Mouse (Mus musculus) left cerebral cortex, adult 2 months (tissue): Measurements from ENCODE around the gene Lrrn1. TPM values are rescaled to one million over a fixed set of nuclear protein-coding genes. Genes with fewer than 3 reads are reported as not detected.

Experiments
- DNase-seq, 2 experiments: peaks; one replicate each; pipeline ENCODE4 v3.0.0; 2021 to 2022; ENCODE audit warnings: low spot score in 2 of 2, mixed read lengths in 1 of 2; ENCODE audit errors: extremely low spot score in 1 of 2
- H3K27ac ChIP-seq: fragments of 200-600 bp; 2 replicates; pipeline ENCODE4 v1.8.1; 2022
- H3K4me3 ChIP-seq: fragments of 200-600 bp; 2 replicates; pipeline ENCODE4 v1.8.1; 2022
- CTCF ChIP-seq: fragments of 200-600 bp; IDR thresholded peaks from 2 replicates; pipeline ENCODE4 v1.8.1; 2022; ENCODE audit warnings: antibody characterized with exemption, mild to moderate bottlenecking, moderate library complexity
- intact Hi-C: fragments of 180-260 bp; cut with DNase I; formaldehyde crosslinking; loops from one replicate; pipeline ENCODE4 v1.15.1; 2025
- total RNA-seq, 2 experiments: library from RNA; stranded (reverse); gene quantifications; 2 replicates each; pipeline ENCODE4 v1.2.3; 2021

Lrrn1 gene
- total RNA-seq, 2 experiments from 2014 or later = 49.7 to 52.7 TPM

DNA sequence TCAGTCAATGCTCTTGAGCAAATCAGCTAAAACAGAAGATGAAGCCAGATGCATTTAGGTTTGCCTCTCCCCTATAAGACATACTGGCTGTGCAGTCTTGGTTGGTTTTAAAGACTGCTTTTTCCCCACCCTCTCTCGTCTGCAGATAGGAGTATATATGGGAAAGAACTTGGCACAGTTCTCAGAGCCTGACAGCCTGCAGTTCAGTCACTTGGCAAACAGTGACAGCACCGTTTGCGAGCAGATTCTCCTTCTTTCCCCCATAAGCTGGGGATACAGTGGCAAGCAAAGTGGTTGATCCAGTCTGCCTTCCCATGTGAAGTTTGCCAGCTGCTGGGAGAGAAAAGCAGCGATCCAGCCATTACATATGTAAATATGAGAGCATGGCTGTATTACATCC, 12.3 kb downstream of the Lrrn1 start:
- H3K4me3 ChIP-seq = no peak overlapping the region
- no peak for DNase-seq
- TF ChIP-seq CTCF = no peak
- intact Hi-C loops = loop anchor here (10.0 kb wide), 1 partner anchor 297 kb away; no protein-coding TSS in a partner anchor
- H3K27ac ChIP-seq = no peak overlapping the region

DNA sequence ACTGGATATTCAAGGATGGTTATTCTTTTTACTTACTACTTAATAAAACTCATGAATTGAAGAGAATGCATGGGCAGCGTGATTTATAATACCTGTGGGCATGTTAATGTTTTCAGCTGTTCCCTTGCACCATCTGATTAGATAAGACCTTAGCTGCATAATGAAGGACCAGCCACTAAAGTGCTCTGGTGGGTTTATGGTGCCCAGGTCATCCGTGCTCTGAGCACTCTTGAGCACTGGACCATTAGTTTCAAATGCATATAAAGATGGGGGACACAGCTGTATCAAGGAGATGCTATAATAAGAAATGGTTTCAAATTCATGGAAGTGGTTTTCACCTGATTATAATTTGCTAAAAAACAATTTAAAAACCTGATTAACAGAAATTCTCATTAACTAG, 16.7 kb downstream of the Lrrn1 start:
- no peak for TF ChIP-seq CTCF
- no peak overlapping the region for H3K27ac ChIP-seq
- intact Hi-C loops = loop anchor here (10.0 kb wide), 1 partner anchor 301 kb away; no protein-coding TSS in a partner anchor
- no peak for DNase-seq
- no peak overlapping the region for H3K4me3 ChIP-seq

GRCm38 (mm10) chr6:107552511-107552910, 22.9 kb downstream of the Lrrn1 start:
- no peak for TF ChIP-seq CTCF
- intact Hi-C loops = no loop called here
- DNase-seq = no peak
- Histone ChIP-seq H3K27ac (no peak overlapping the region), H3K4me3 (no peak overlapping the region)

- TF ChIP-seq CTCF = no peak
- H3K4me3 ChIP-seq = no peak overlapping the region
- DNase-seq = no peak
- no peak overlapping the region for H3K27ac ChIP-seq
- intact Hi-C loops = no loop called here
Measured at GRCm38 (mm10) chr6:107555364-107555763, 25.8 kb downstream of the Lrrn1 start.

- no peak for TF ChIP-seq CTCF
- intact Hi-C loops = no loop called here
- Histone ChIP-seq H3K4me3 (no peak overlapping the region), H3K27ac (no peak overlapping the region)
- DNase-seq = peak; percentile 20 to 44
Measured at GRCm38 (mm10) chr6:107556996-107557395, 27.4 kb downstream of the Lrrn1 start.

GRCm38 (mm10) chr6:107557806-107558205, 28.2 kb downstream of the Lrrn1 start:
- no peak overlapping the region for H3K27ac ChIP-seq
- DNase-seq = no peak
- no peak for TF ChIP-seq CTCF
- intact Hi-C loops = no loop called here
- no peak overlapping the region for H3K4me3 ChIP-seq

- TF ChIP-seq CTCF = no peak
- no peak for DNase-seq
- intact Hi-C loops = no loop called here
- no peak overlapping the region for H3K27ac ChIP-seq
- no peak overlapping the region for H3K4me3 ChIP-seq
Measured at GRCm38 (mm10) chr6:107562255-107562654, 32.7 kb downstream of the Lrrn1 start.

DNA sequence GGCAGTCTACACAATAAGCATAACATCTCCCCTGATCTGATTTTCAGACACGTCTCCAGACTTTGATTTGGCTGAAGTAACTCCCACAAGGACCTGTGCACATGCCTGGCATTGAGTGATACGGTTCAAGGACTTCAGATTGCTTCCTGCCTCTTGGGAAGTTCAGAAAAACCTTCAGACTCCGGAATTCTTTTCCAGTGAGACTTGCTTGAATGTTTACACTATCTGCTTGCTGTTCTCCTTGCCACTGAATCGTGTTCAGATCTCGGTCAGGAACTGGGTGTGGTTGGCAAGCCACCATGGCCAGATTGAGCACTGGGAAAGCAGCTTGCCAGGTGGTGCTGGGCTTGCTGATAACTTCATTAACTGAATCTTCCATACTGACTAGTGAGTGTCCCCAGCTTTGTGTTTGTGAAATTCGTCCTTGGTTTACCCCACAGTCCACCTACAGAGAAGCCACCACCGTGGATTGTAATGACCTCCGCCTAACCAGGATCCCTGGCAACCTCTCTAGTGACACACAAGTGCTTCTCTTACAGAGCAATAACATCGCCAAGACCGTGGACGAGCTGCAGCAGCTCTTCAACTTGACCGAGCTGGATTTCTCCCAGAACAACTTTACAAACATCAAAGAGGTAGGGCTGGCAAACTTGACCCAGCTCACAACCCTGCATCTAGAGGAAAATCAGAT, 37.5 kb downstream of the Lrrn1 start:
- intact Hi-C loops = no loop called here
- no peak for DNase-seq
- Histone ChIP-seq H3K27ac (no peak overlapping the region), H3K4me3 (no peak overlapping the region)
- TF ChIP-seq CTCF = no peak

DNA sequence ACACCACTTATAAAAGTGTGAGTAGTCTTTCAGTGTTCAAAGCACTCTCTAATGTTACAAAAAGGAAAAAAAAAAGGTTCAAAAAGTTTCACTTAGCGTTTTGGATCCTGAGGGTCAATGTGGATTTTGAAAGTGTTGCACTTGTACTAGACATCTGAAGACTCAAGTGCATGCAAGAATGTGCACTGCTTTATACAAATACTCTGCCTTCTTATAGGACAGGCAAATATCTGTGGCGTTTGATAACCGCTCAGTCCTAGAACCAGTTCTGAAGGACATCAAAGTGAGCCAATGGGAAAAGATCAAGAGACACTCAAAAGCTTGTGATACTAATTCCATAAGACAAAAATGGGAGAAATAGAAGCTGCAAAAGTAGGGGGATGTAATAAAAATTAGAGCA, 45.0 kb downstream of the Lrrn1 start:
- intact Hi-C loops = no loop called here
- no peak for TF ChIP-seq CTCF
- DNase-seq = no peak
- no peak overlapping the region for H3K27ac ChIP-seq
- no peak overlapping the region for H3K4me3 ChIP-seq

DNA sequence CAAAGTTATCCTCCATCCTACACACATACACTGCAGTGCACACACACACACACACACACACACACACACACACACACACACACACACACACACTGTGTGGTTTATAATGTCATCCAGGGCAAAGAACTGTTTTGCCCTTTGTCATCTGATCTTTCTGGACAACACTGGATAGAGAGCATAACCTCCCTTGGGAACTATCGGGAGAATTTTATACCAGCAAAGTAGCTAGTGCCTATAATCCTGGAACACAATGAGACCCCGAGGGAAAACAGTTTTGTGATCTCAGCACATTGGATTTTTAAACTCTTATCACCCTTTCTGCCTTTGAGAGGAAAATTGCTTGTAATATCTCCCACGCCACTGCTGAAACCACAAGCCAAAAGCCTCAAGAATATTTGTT, 45.8 kb downstream of the Lrrn1 start:
- DNase-seq = no peak
- no peak overlapping the region for H3K4me3 ChIP-seq
- intact Hi-C loops = no loop called here
- TF ChIP-seq CTCF = no peak
- no peak overlapping the region for H3K27ac ChIP-seq

- TF ChIP-seq CTCF = no peak
- Histone ChIP-seq H3K4me3 (no peak overlapping the region), H3K27ac (no peak overlapping the region)
- no peak for DNase-seq
- intact Hi-C loops = no loop called here
Measured at GRCm38 (mm10) chr6:107577309-107577708, 47.7 kb downstream of the Lrrn1 start.

DNA sequence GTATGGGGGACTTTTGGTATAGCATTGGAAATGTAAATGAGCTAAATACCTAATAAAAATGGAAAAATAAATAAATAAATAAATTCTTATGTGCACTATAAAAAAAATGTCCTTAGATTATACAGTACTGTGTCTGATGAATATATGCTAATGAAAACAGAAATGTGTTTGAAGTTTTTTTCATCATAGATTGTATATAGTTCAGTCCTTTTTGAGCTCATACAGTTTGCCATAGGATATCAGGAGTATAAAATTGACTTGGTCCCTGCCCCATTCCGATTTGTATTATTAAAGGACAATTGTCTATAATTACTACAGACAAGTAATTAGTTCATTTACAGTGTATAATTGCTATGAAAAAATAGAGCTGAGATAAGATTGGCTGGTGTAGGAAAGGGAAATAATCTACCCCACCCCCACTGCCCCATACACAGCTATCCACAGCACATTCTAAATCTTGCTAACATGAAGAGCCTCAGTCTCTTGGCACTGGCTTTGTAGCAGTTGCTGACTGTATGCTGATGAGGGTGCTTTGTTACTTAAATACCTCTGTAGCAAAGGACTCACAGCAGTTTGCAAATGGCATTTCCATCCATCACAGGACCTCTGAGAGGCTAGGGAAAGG, 54.3 kb downstream of the Lrrn1 start:
- no peak overlapping the region for H3K4me3 ChIP-seq
- no peak for DNase-seq
- H3K27ac ChIP-seq = no peak overlapping the region
- intact Hi-C loops = no loop called here
- no peak for TF ChIP-seq CTCF

GRCm38 (mm10) chr6:107605151-107605550, 75.6 kb downstream of the Lrrn1 start:
- no peak for TF ChIP-seq CTCF

More at GRCm38 (mm10) chr6:107605151-107605550, 75.6 kb downstream of the Lrrn1 start:
- Histone ChIP-seq H3K4me3 (no peak overlapping the region), H3K27ac (no peak overlapping the region)
- DNase-seq = no peak
- intact Hi-C loops = no loop called here
